Mouse (Mus musculus): ENCODE data around the gene Phf5a. TPM values are rescaled to one million over a fixed set of nuclear protein-coding genes. Genes with fewer than 3 reads are reported as not detected.
"Not testable (repeated sequence)": the region's sequence is repeated elsewhere in the genome, so short reads cannot be mapped to it uniquely, and the experiment has no call there.

Phf5a gene
- 10 to 100 TPM; 41.4 to 44.2 TPM for total RNA-seq (2021)
- long read RNA-seq, experiment 1, transcript Phf5a-201 (4 exons, 1,663 nt): major isoform, 49 of 50 reads
- long read RNA-seq, experiment 1, partial matches to known transcripts: 0 of 50 reads
- long read RNA-seq, experiment 1, other reads (novel, unspliced or antisense): 1 of 50 reads
- long read RNA-seq, experiment 2, transcript Phf5a-201 (4 exons, 1,663 nt): major isoform, 39 of 43 reads
- long read RNA-seq, experiment 2, partial matches to known transcripts: 1 of 43 reads
- long read RNA-seq, experiment 2, other reads (novel, unspliced or antisense): 3 of 43 reads

- peak; percentile 79 to 88 for DNase-seq
- intact Hi-C loops (cut with DNase I): loop anchor here (5.0 kb wide), 1 partner anchor 39 kb away; no protein-coding TSS in a partner anchor
Observed at GRCm38 (mm10) chr15:81871604-81872261, at the start of gene Phf5a. Gene Phf5a (minus strand): TSS chr15:81871911.

- intact Hi-C loops (cut with DNase I): no loop called here
- no peak for DNase-seq
Observed at GRCm38 (mm10) chr15:81921255-81921654, 49.5 kb upstream of the Phf5a start.

GRCm38 (mm10) chr15:81920546-81921217 lies 49.0 kb upstream of the Phf5a start:
- intact Hi-C loops (cut with DNase I): no loop called here

GRCm38 (mm10) chr15:81919062-81919461 lies 47.4 kb upstream of the Phf5a start:
- DNase-seq: no peak
- intact Hi-C loops (cut with DNase I): no loop called here

More at GRCm38 (mm10) chr15:81920546-81921217, 49.0 kb upstream of the Phf5a start:
- no peak for DNase-seq

GRCm38 (mm10) chr15:81917621-81918463 lies 46.1 kb upstream of the Phf5a start:
- DNase-seq: peak; percentile 79 to 86
- intact Hi-C loops (cut with DNase I): no loop called here

GRCm38 (mm10) chr15:81917201-81917600 lies 45.5 kb upstream of the Phf5a start:
- DNase-seq: no peak
- intact Hi-C loops (cut with DNase I): no loop called here

- intact Hi-C loops (cut with DNase I): no loop called here
- no peak for DNase-seq
Observed at GRCm38 (mm10) chr15:81915663-81916062, 44.0 kb upstream of the Phf5a start.

- no peak for DNase-seq
- intact Hi-C loops (cut with DNase I): no loop called here
Observed at GRCm38 (mm10) chr15:81914668-81915067, 43.0 kb upstream of the Phf5a start.

GRCm38 (mm10) chr15:81912498-81912897 lies 40.8 kb upstream of the Phf5a start:
- no peak for DNase-seq
- intact Hi-C loops (cut with DNase I): no loop called here

- DNase-seq; intact Hi-C loops (cut with DNase I): not testable (repeated sequence)
Observed at GRCm38 (mm10) chr15:81908767-81909166, 37.1 kb upstream of the Phf5a start.

GRCm38 (mm10) chr15:81907953-81908352 lies 36.2 kb upstream of the Phf5a start:
- intact Hi-C loops (cut with DNase I): no loop called here
- DNase-seq: no peak

GRCm38 (mm10) chr15:81904939-81905338 lies 33.2 kb upstream of the Phf5a start:
- peak; percentile 66 to 85 for DNase-seq
- intact Hi-C loops (cut with DNase I): loop anchor here (2.0 kb wide), 1 partner anchor 74 kb away; no protein-coding TSS in a partner anchor

- peak; percentile 23 to 51 for DNase-seq
Observed at GRCm38 (mm10) chr15:81898751-81899150, 27.0 kb upstream of the Phf5a start.

GRCm38 (mm10) chr15:81897607-81898285 lies 26.0 kb upstream of the Phf5a start:
- intact Hi-C loops (cut with DNase I): no loop called here
- no peak for DNase-seq

More at GRCm38 (mm10) chr15:81898751-81899150, 27.0 kb upstream of the Phf5a start:
- intact Hi-C loops (cut with DNase I): no loop called here

- intact Hi-C loops (cut with DNase I): no loop called here
- DNase-seq: no peak
Observed at GRCm38 (mm10) chr15:81896407-81896806, 24.7 kb upstream of the Phf5a start.

GRCm38 (mm10) chr15:81894002-81894401 lies 22.3 kb upstream of the Phf5a start:
- intact Hi-C loops (cut with DNase I): no loop called here
- no peak for DNase-seq

- intact Hi-C loops (cut with DNase I): no loop called here
- no peak for DNase-seq
Observed at GRCm38 (mm10) chr15:81891822-81892580, 20.3 kb upstream of the Phf5a start.

- intact Hi-C loops (cut with DNase I): no loop called here
- no peak for DNase-seq
Observed at GRCm38 (mm10) chr15:81891140-81891802, 19.6 kb upstream of the Phf5a start.

All from heart, postnatal 14 days (tissue).